Mouse (Mus musculus) kidney, adult 2 months (tissue): ENCODE data around the gene Tbc1d1.

Source experiments
- CTCF ChIP-seq: fragments of 200-500 bp; conservative IDR thresholded peaks from 2 replicates; pipeline ENCODE4 v1.5.1; 2011; ENCODE audit warnings: low read depth, mild to moderate bottlenecking, control low read depth, low read length, moderate library complexity, mixed read lengths; ENCODE audit not compliant: insufficient read depth, insufficient read length
- POLR2A ChIP-seq: fragments of 200-500 bp; IDR thresholded peaks from one replicate; pipeline ENCODE4 v1.6.1; 2011; ENCODE audit warnings: low read depth, low read length, control low read depth

- TF ChIP-seq CTCF (no peak), POLR2A (no peak)
Observed at GRCm38 (mm10) chr5:64112360-64112759, 43.7 kb upstream of the Tbc1d1 start.
